Mouse (Mus musculus): ENCODE data around the gene Tmprss9. TPM values are rescaled to one million over a fixed set of nuclear protein-coding genes. Genes with fewer than 3 reads are reported as not detected.
A peak's percentile ranks its signal among the peaks of the same experiment; 100 is the strongest.

The Tmprss9 gene
- polyA plus RNA-seq, 1 experiment: 0.33 TPM

GRCm38 (mm10) chr10:80928586-80929298 lies 57.1 kb downstream of the Tmprss9 start:
- DNase-seq: peak; percentile 93
- Histone ChIP-seq H3K36me3 (ENCODE audit: control insufficient read depth, insufficient read depth, low read length) (no peaks in the 10 kb centered on the region), H3K4me1 (ENCODE audit: control insufficient read depth, insufficient read depth, low read length) (peaks cover 7% of the 10 kb centered on the region; the same call in 1 of the 2 replicates), H3K27ac (ENCODE audit: insufficient read depth, low read depth, low read length) (peak overlapping the region; percentile 53; the same call in 1 of the 2 replicates), H3K4me3 (ENCODE audit: insufficient read depth, low read depth, low read length) (peak overlapping the region; percentile 61), H3K27me3 (replicated peaks; ENCODE audit: control insufficient read depth, insufficient read depth, low read length) (no peaks in the 10 kb centered on the region)
- no peak for TF ChIP-seq POLR2A (IDR thresholded peaks at IDR 0.05; ENCODE audit: low read depth, low read length)
- peak; percentile 80 for TF ChIP-seq CTCF (conservative IDR thresholded peaks at IDR 0.05; ENCODE audit: insufficient read depth, insufficient read length, low read depth, low read length)
- WGBS: 1% methylated on average over 48 of the region's 48 CpGs

DNA sequence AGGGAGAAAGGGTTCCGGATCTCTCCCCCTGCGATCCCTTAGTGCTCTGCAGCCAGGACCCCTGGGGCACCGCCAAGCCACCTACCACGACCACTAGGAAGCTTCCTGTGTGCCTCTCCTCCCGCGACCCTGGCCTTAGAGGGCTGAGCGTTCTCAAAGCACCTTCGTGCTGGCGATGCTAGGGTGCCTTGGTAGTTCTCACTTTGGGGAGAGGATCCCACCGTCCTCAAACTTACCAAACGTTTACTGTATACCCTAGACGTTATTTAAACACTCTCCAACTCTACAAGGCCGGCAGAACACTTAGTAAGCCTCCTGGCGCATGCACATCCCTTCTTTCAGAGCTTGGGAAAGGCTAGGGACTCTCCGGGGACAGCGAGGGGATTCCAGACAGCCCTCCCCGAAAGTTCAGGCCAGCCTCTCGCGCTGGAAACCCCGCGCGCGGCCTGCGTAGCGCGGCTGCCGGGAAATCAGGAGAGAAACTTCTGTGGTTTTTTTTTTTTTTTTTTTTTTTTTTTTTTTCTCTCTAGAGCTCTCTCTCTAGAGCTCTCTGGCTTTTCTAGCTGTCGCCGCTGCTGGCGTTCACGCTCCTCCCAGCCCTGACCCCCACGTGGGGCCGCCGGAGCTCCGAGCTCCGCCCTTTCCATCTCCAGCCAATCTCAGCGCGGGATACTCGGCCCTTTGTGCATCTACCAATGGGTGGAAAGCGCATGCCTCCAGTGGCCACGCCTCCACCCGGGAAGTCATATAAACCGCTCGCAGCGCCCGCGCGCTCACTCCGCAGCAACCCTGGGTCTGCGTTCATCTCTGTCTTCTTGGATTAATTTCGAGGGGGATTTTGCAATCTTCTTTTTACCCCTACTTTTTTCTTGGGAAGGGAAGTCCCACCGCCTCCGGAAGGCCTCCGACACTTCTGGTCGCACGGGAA lies 57.9 kb downstream of the Tmprss9 start, which contains the start of gene Gadd45b:
Gene Gadd45b, plus strand, starts transcription at position 775 of the 928 bp plus-strand sequence.
- TF ChIP-seq POLR2A (IDR thresholded peaks at IDR 0.05; ENCODE audit: low read depth, low read length): peak; percentile 98
- no peak for TF ChIP-seq CTCF (conservative IDR thresholded peaks at IDR 0.05; ENCODE audit: insufficient read depth, insufficient read length, low read depth, low read length)
- WGBS: 2% methylated on average over 56 of the region's 56 CpGs
- no peaks in the 10 kb centered on the region for H3K27me3 ChIP-seq (replicated peaks; ENCODE audit: control insufficient read depth, insufficient read depth, low read length)
- peak within 1 kb of the TSS; percentile 53 for H3K27ac ChIP-seq (ENCODE audit: insufficient read depth, low read depth, low read length)
- peaks cover 8% of the 10 kb centered on the region; the same call in 1 of the 2 replicates for H3K4me1 ChIP-seq (ENCODE audit: control insufficient read depth, insufficient read depth, low read length)
- H3K4me3 ChIP-seq (ENCODE audit: insufficient read depth, low read depth, low read length): peak within 1 kb of the TSS; percentile 71
- peak; percentile 99 for DNase-seq
- no peaks in the 10 kb centered on the region for H3K36me3 ChIP-seq (ENCODE audit: control insufficient read depth, insufficient read depth, low read length)

GRCm38 (mm10) chr10:80930361-80931152 lies 58.9 kb downstream of the Tmprss9 start:
- Histone ChIP-seq H3K27me3 (replicated peaks; ENCODE audit: control insufficient read depth, insufficient read depth, low read length) (no peaks in the 10 kb centered on the region), H3K27ac (ENCODE audit: insufficient read depth, low read depth, low read length) (peak overlapping the region; percentile 32; the same call in 1 of the 2 replicates), H3K4me3 (ENCODE audit: insufficient read depth, low read depth, low read length) (peak overlapping the region; percentile 71), H3K4me1 (ENCODE audit: control insufficient read depth, insufficient read depth, low read length) (peaks cover 8% of the 10 kb centered on the region; the same call in 1 of the 2 replicates), H3K36me3 (ENCODE audit: control insufficient read depth, insufficient read depth, low read length) (no peaks in the 10 kb centered on the region)
- 2% methylated on average over 45 of the region's 45 CpGs for WGBS
- TF ChIP-seq CTCF (conservative IDR thresholded peaks at IDR 0.05; ENCODE audit: insufficient read depth, insufficient read length, low read depth, low read length) (no peak), POLR2A (IDR thresholded peaks at IDR 0.05; ENCODE audit: low read depth, low read length) (no peak)
- DNase-seq: no peak

DNA sequence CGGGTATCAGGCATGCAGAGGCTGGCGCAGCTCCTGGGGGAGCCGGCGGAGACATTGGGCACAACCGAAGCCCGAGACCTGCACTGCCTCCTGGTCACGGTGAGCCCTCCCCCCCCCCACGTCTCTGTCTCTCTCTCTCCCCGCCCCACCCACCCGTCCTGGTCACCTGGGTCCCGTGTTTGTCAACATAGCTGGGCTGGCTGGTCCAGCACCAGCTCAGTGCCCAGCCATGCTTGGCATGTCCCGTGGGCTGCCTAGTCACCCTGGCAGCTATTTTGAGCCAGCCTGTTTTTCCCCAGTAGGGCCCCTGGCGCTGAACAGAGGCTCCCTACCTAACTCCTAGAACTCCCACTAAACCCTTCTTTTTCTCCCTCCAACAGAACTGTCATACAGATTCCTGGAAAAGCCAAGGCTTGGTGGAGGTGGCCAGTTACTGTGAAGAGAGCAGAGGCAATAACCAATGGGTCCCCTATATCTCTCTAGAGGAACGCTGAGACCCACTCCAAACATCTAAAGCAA lies 59.6 kb downstream of the Tmprss9 start:
- peaks cover 8% of the 10 kb centered on the region; the same call in 1 of the 2 replicates for H3K4me1 ChIP-seq (ENCODE audit: control insufficient read depth, insufficient read depth, low read length)
- no peak for TF ChIP-seq POLR2A (IDR thresholded peaks at IDR 0.05; ENCODE audit: low read depth, low read length)
- TF ChIP-seq CTCF (conservative IDR thresholded peaks at IDR 0.05; ENCODE audit: insufficient read depth, insufficient read length, low read depth, low read length): no peak
- peak; percentile 64 for DNase-seq
- 26% methylated on average over 14 of the region's 14 CpGs for WGBS
- H3K27me3 ChIP-seq (replicated peaks; ENCODE audit: control insufficient read depth, insufficient read depth, low read length): no peaks in the 10 kb centered on the region
- peak overlapping the region; percentile 71 for H3K4me3 ChIP-seq (ENCODE audit: insufficient read depth, low read depth, low read length)
- H3K36me3 ChIP-seq (ENCODE audit: control insufficient read depth, insufficient read depth, low read length): no peaks in the 10 kb centered on the region
- no peak overlapping the region for H3K27ac ChIP-seq (ENCODE audit: insufficient read depth, low read depth, low read length)

DNA sequence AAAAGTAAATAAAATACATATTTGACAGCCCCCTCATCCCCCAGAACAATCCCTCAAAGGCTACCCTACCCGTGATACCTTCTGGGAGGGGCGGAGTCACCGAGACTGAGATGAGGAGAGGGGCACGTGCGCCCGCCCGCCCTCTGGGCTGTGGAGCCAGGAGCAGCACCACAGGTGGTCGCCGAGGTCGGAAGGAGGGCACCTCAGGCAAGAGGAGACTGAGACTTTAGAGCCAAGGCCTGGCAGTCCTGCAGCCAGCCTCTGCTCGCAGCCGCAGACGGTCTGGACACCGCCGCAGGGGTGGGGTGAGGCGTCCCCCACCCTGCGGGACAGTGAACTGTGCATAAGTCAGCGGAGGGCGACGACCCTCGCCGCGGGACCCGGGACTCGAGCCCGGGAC lies 60.0 kb downstream of the Tmprss9 start:
- H3K27me3 ChIP-seq (replicated peaks; ENCODE audit: control insufficient read depth, insufficient read depth, low read length): no peaks in the 10 kb centered on the region
- H3K4me3 ChIP-seq (ENCODE audit: insufficient read depth, low read depth, low read length): no peak overlapping the region
- H3K4me1 ChIP-seq (ENCODE audit: control insufficient read depth, insufficient read depth, low read length): peaks cover 8% of the 10 kb centered on the region; the same call in 1 of the 2 replicates
- no peak for TF ChIP-seq POLR2A (IDR thresholded peaks at IDR 0.05; ENCODE audit: low read depth, low read length)
- TF ChIP-seq CTCF (conservative IDR thresholded peaks at IDR 0.05; ENCODE audit: insufficient read depth, insufficient read length, low read depth, low read length): no peak
- no peak overlapping the region for H3K27ac ChIP-seq (ENCODE audit: insufficient read depth, low read depth, low read length)
- H3K36me3 ChIP-seq (ENCODE audit: control insufficient read depth, insufficient read depth, low read length): no peaks in the 10 kb centered on the region
- WGBS: 29% methylated on average over 26 of the region's 26 CpGs
- DNase-seq: no peak

DNA sequence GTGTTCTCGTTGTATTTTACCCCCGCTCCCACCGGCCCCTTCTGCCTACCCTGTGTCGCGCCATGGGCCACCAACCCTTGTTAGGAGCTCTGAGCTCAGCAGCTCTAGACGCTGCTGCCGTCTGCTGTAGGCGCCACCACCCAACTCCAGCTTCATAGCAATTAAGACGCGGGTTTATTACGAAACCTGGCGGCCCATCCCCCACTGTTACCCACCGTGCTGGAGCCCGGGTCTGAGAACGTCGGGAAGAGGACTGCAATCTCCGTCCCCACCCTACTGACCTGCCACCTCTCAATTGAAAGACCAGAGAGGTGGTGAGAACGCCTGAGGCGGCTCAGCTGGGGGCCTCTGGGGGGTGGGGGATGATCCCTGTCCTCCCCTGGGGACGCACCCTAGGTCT lies 60.6 kb downstream of the Tmprss9 start:
- no peak for TF ChIP-seq POLR2A (IDR thresholded peaks at IDR 0.05; ENCODE audit: low read depth, low read length)
- TF ChIP-seq CTCF (conservative IDR thresholded peaks at IDR 0.05; ENCODE audit: insufficient read depth, insufficient read length, low read depth, low read length): no peak
- 15% methylated on average over 20 of the region's 20 CpGs for WGBS
- H3K4me3 ChIP-seq (ENCODE audit: insufficient read depth, low read depth, low read length): no peak overlapping the region
- peaks cover 8% of the 10 kb centered on the region; the same call in 1 of the 2 replicates for H3K4me1 ChIP-seq (ENCODE audit: control insufficient read depth, insufficient read depth, low read length)
- no peak overlapping the region for H3K27ac ChIP-seq (ENCODE audit: insufficient read depth, low read depth, low read length)
- H3K27me3 ChIP-seq (replicated peaks; ENCODE audit: control insufficient read depth, insufficient read depth, low read length): no peaks in the 10 kb centered on the region
- DNase-seq: no peak
- no peaks in the 10 kb centered on the region for H3K36me3 ChIP-seq (ENCODE audit: control insufficient read depth, insufficient read depth, low read length)
